Comparison of ENCODE assay signal across 9 mouse cellular contexts in the genomic region with DNA sequence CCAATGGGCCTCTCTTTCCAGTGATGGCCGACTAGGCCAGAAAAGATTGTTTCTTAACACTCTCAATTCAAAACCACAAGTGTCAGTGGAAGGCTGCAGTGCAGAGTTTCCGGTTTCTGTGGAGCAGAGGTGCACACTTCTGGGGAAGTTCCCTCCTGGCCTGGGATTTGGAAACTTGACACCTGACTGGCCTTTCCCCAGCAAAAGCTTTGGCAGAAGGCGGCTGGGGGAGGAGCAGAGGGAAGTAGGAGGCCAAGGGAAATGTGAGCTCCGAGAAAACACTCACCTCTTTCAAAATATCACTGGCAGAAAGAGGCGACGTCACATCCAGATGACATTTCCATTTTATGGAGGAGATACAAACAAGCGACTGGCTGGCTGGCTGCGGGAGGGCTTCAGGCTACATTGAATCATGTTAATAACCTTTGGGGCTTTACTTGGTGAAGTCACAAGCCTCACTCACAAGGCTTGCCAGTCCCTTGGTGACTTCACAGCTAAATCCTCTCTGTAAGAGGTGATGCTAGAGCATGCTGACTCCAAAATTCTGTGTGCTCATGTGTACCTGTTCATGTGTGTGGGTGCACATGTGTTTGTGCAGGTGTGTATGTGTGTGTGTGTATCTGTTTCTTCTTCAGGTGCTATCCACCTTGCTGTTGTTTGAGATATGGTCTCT. TPM values are rescaled to one million over a fixed set of nuclear protein-coding genes. Genes with fewer than 3 reads are reported as not detected.
DNase-seq lines count a peak whose midpoint lies in the region; ATAC-seq and TF ChIP-seq lines count a peak whose summit lies in the region.
"Had no signal": no experiment of that assay in that cellular context is flagged by ENCODE, and none has a peak within 500 bp of the region (broad histone marks: within the 10 kb centered on the region; RNA-seq: fewer than 3 reads in every experiment).

No protein-coding gene starts in this region.

- in situ Hi-C loops in CH12.LX (cut with MboI; ENCODE audit: low pct_ligation_motif_present, low pct_unique_long_range_greater_than_20kb, low sequenced_read_pairs), result loop anchor here (10.0 kb wide), 1 partner anchor 161 kb away; no protein-coding TSS in a partner anchor

- DNase-seq in CH12.LX (ENCODE audit: extremely low read depth), result peak; percentile 58
- DNase-seq in brain, adult 2 months (ENCODE audit: low read depth, low spot score), result peak; percentile 16
- peak; percentile 72 to 86 for DNase-seq in heart, adult 9 months (ENCODE audit: low spot score in 2 of 2)
- DNase-seq in kidney, postnatal 0 days (ENCODE audit: low spot score), result peak; percentile 94
- no peak for DNase-seq in cerebellum, postnatal 14 days
- DNase-seq in cerebellum, adult 2 months, result no peak
- no peak for DNase-seq in T-cell, adult 2 months (ENCODE audit: low spot score)

- TF ChIP-seq CTCF in CH12.LX (conservative IDR thresholded peaks at IDR 0.05 in 1 of 2, IDR thresholded peaks at IDR 0.05 in 1 of 2; ENCODE audit: low read depth in 2 of 2, low read length in 2 of 2), result no peak
- no peak for TF ChIP-seq CTCF in kidney, postnatal 0 days (IDR thresholded peaks at IDR 0.05; ENCODE audit: low read depth)
- TF ChIP-seq CTCF in cerebellum, adult 2 months (IDR thresholded peaks at IDR 0.05; ENCODE audit: borderline replicate concordance, insufficient read depth, low read depth, low read length), result no peak

- H3K4me2 ChIP-seq in CH12.LX (ENCODE audit: insufficient read depth, low read depth, poor library complexity, severe bottlenecking) (peak overlapping the region; percentile 63), myocyte (ENCODE audit: low read depth) (peak overlapping the region; percentile 58)
- peak overlapping the region; percentile 23; the same call in 1 of the 2 replicates for H3K4me2 ChIP-seq in kidney, postnatal 0 days (ENCODE audit: low read length)

- dilution Hi-C loops in CH12.LX (cut with MboI; ENCODE audit: extremely low pct_ligation_motif_present, extremely low pct_unique_long_range_greater_than_20kb, low sequenced_read_pairs), result no loop called here

- H3K4me3 ChIP-seq in CH12.LX (replicated peaks in 1 of 3; ENCODE audit: low read depth in 2 of 3, low read length in 2 of 3, poor library complexity in 1 of 3) (no peak overlapping the region), myocyte (no peak overlapping the region)
- H3K4me3 ChIP-seq in kidney, postnatal 0 days (replicated peaks; ENCODE audit: low read depth, low read length), result no peak overlapping the region
- H3K4me3 ChIP-seq in cerebellum, adult 2 months (replicated peaks; ENCODE audit: insufficient read depth, low read depth, low read length), result no peak overlapping the region

- 1% methylated on average over 8 of the region's 8 CpGs for WGBS in kidney, postnatal 0 days
- WGBS in cerebellum, adult 2 months, result 14% methylated on average over 8 of the region's 8 CpGs

- no peak overlapping the region for H3K27ac ChIP-seq in CH12.LX (ENCODE audit: insufficient read depth, low read depth)
- H3K27ac ChIP-seq in kidney, postnatal 0 days, result peak overlapping the region; percentile 20; the same call in 1 of the 2 replicates
- no peak overlapping the region for H3K27ac ChIP-seq in cerebellum, adult 2 months (ENCODE audit: insufficient read depth, low read length)

- H3K9ac ChIP-seq in CH12.LX (ENCODE audit: insufficient read depth, low read depth), result no peak overlapping the region; the same call in 1 of the 2 replicates
- H3K9ac ChIP-seq in kidney, postnatal 0 days (ENCODE audit: low read depth, low read length), result no peak overlapping the region

- TF ChIP-seq POLR2A in CH12.LX (IDR thresholded peaks at IDR 0.05; ENCODE audit: low read depth, low read length), result no peak
- no peak for TF ChIP-seq POLR2A in myocyte (IDR thresholded peaks at IDR 0.05; ENCODE audit: insufficient read length, low read depth)
- TF ChIP-seq POLR2A in cerebellum, adult 2 months (IDR thresholded peaks at IDR 0.05; ENCODE audit: borderline replicate concordance, insufficient read depth, low read length), result no peak

- H3K79me2 ChIP-seq in CH12.LX (replicated peaks; ENCODE audit: control insufficient read depth, extremely low read depth, insufficient read depth, poor library complexity, severe bottlenecking) (no peaks in the 10 kb centered on the region), myocyte (ENCODE audit: control insufficient read depth, insufficient read depth) (no peaks in the 10 kb centered on the region)

- H3K4me1 ChIP-seq in CH12.LX (ENCODE audit: control insufficient read depth in 1 of 2, insufficient read depth in 2 of 2), result peaks cover 5 to 28% of the 10 kb centered on the region in 2 experiments
- no peaks in the 10 kb centered on the region for H3K4me1 ChIP-seq in kidney, postnatal 0 days (replicated peaks; ENCODE audit: insufficient read depth, low read length)
- no peaks in the 10 kb centered on the region for H3K4me1 ChIP-seq in cerebellum, adult 2 months (ENCODE audit: control insufficient read depth, insufficient read depth, low read length)

- no peaks in the 10 kb centered on the region for H3K36me3 ChIP-seq in CH12.LX (replicated peaks in 1 of 2; ENCODE audit: control insufficient read depth in 1 of 2, insufficient read depth in 1 of 2, low read length in 1 of 2)
- no peaks in the 10 kb centered on the region for H3K36me3 ChIP-seq in kidney, postnatal 0 days (ENCODE audit: insufficient read depth, low read length)
- no peaks in the 10 kb centered on the region for H3K36me3 ChIP-seq in myocyte (ENCODE audit: control insufficient read depth, insufficient read depth)

- ATAC-seq in kidney, postnatal 0 days (replicated peaks; ENCODE audit: low FRiP score, low read depth), result peak; percentile 49; the same call in 1 of the 2 replicates

- no peaks in the 10 kb centered on the region for H3K9me3 ChIP-seq in CH12.LX (replicated peaks; ENCODE audit: low read length)
- H3K9me3 ChIP-seq in kidney, postnatal 0 days (replicated peaks; ENCODE audit: low read length), result no peaks in the 10 kb centered on the region

- TF ChIP-seq RAD21 in CH12.LX (IDR thresholded peaks at IDR 0.05; ENCODE audit: low read depth, low read length), result no peak

- no peaks in the 10 kb centered on the region for H3K27me3 ChIP-seq in CH12.LX (replicated peaks)
- H3K27me3 ChIP-seq in kidney, postnatal 0 days (ENCODE audit: insufficient read depth, low read length), result no peaks in the 10 kb centered on the region
- no peaks in the 10 kb centered on the region for H3K27me3 ChIP-seq in myocyte (ENCODE audit: control insufficient read depth, insufficient read depth, insufficient read length)
- H3K27me3 ChIP-seq in cerebellum, adult 2 months (ENCODE audit: control insufficient read depth, insufficient read depth, low read length), result no peaks in the 10 kb centered on the region

- no peak overlapping the region for H3ac ChIP-seq in myocyte (ENCODE audit: control insufficient read depth, insufficient read length)

- peak; percentile 45; the same call in 1 of the 2 replicates for TF ChIP-seq EP300 in CH12.LX (IDR thresholded peaks at IDR 0.05; ENCODE audit: low read length)

TF ChIP-seq in CH12.LX, 34 proteins besides CTCF, POLR2A, EP300 and RAD21:
- 0 out of 2 replicates have a peak, but pooled peaks have one; percentile 17 for TF ChIP-seq IRF4 (IDR thresholded peaks at IDR 0.05; ENCODE audit: low read depth, low read length)
- TF ChIP-seq BHLHE40 (IDR thresholded peaks at IDR 0.05; ENCODE audit: low read depth, low read length), result peak; percentile 49
- peak; percentile 51; the same call in 1 of the 2 replicates for TF ChIP-seq ETS1 (conservative IDR thresholded peaks at IDR 0.05; ENCODE audit: low read depth, low read length)
- no peak for TF ChIP-seq GABPA (IDR thresholded peaks at IDR 0.05; ENCODE audit: insufficient replicate concordance, low read depth, low read length)

TF ChIP-seq in myocyte, 11 proteins besides CTCF, POLR2A, EP300 and RAD21:
- TF ChIP-seq MYOG (IDR thresholded peaks at IDR 0.05; ENCODE audit: control insufficient read depth in 1 of 3, insufficient read depth in 1 of 3, insufficient read length in 2 of 3, low read depth in 2 of 3) (no peak), USF1 (IDR thresholded peaks at IDR 0.05; ENCODE audit: low read depth) (no peak), REST (IDR thresholded peaks at IDR 0.05; ENCODE audit: insufficient read depth, insufficient read length) (no peak), POLR2AphosphoS2 (IDR thresholded peaks at IDR 0.05; ENCODE audit: insufficient read length, low read depth) (no peak), CEBPB (IDR thresholded peaks at IDR 0.05; ENCODE audit: insufficient read depth, poor library complexity, severe bottlenecking) (no peak), TCF3 (IDR thresholded peaks at IDR 0.05; ENCODE audit: insufficient read length, low read depth) (no peak), MAX (IDR thresholded peaks at IDR 0.05; ENCODE audit: low read depth) (no peak), E2F4 (IDR thresholded peaks at IDR 0.05; ENCODE audit: insufficient read depth) (no peak), MYOD1 (IDR thresholded peaks at IDR 0.05; ENCODE audit: control insufficient read depth in 1 of 3, insufficient read length in 2 of 3, low read depth in 2 of 3) (no peak), TCF12 (IDR thresholded peaks at IDR 0.05; ENCODE audit: insufficient read depth, poor library complexity, severe bottlenecking) (no peak), SRF (IDR thresholded peaks at IDR 0.05; ENCODE audit: control insufficient read depth, insufficient read length, low read depth) (no peak)
TF ChIP-seq in myocyte: peak in this region for 0.

RNA-seq across cellular contexts. Expression of gene C2cd4a, which starts 18.3 kb away (rescaled TPM):
- not detected in 2 replicates for total RNA-seq in CH12.LX (2012; rRNA removed)
- total RNA-seq in CH12.LX (2014; rRNA removed), result 0.16 TPM in 1 of 2 replicates, not detected in the other
- not detected in 2 replicates for polyA plus RNA-seq in CH12.LX (2012; ENCODE audit: insufficient read length, low read depth)
- polyA plus RNA-seq in kidney, postnatal 0 days (2015; fragmentation: Nextera tagmentation; extraction: Ambion mirVana), result 0.32 and 0.61 TPM in 2 replicates
- polyA plus RNA-seq in myocyte (2012; fragmentation: generic; extraction: Trizol), result not detected
- 0.07 and 0.10 TPM in 2 replicates for polyA plus RNA-seq in cerebellum, adult 2 months (2012; rRNA removed)
- total RNA-seq: neutrophil, adult 5-6 weeks had no signal

RNA-seq across cellular contexts. Expression of gene Vps13c, which starts 26.4 kb away (rescaled TPM):
- total RNA-seq in CH12.LX (2012; rRNA removed) (17.3 and 18.4 TPM in 2 replicates), CH12.LX (2014; rRNA removed) (9.7 and 10.8 TPM in 2 replicates)
- polyA plus RNA-seq in CH12.LX (2012; ENCODE audit: insufficient read length, low read depth) (21.7 and 25.7 TPM in 2 replicates), myocyte (2012; fragmentation: generic; extraction: Trizol) (7.3 TPM)
- 3.6 and 3.7 TPM in 2 replicates for polyA plus RNA-seq in kidney, postnatal 0 days (2015; fragmentation: Nextera tagmentation; extraction: Ambion mirVana)
- polyA plus RNA-seq in cerebellum, adult 2 months (2012; rRNA removed), result 45.6 and 46.5 TPM in 2 replicates

RNA-seq across cellular contexts. Expression of gene C2cd4b, which starts 54.6 kb away (rescaled TPM):
- not detected in 2 replicates for total RNA-seq in CH12.LX (2012; rRNA removed)
- total RNA-seq in CH12.LX (2014; rRNA removed), result not detected in 2 replicates
- polyA plus RNA-seq in CH12.LX (2012; ENCODE audit: insufficient read length, low read depth), result not detected in 2 replicates
- 0.32 and 0.54 TPM in 2 replicates for polyA plus RNA-seq in kidney, postnatal 0 days (2015; fragmentation: Nextera tagmentation; extraction: Ambion mirVana)
- not detected for polyA plus RNA-seq in myocyte (2012; fragmentation: generic; extraction: Trizol)
- polyA plus RNA-seq in cerebellum, adult 2 months (2012; rRNA removed), result 0.33 and 0.54 TPM in 2 replicates
- total RNA-seq: neutrophil, adult 5-6 weeks had no signal

Comparison
In these comparisons a context has a peak if more than half of its experiments do, and no peak if none do; other contexts are left out.
1. DNase-seq: peak in CH12.LX (single experiment), brain, adult 2 months (single experiment), heart, adult 9 months (2 of 2) and kidney, postnatal 0 days (single experiment); none in cerebellum, postnatal 14 days (0 of 2), cerebellum, adult 2 months (0 of 2) and T-cell, adult 2 months (single experiment).
2. Peak in every context shown above with its lines, with median percentiles within 50 percentile points of each other: H3K4me2 ChIP-seq.